Mouse (Mus musculus): ENCODE data around the gene Tmem254b. TPM values are rescaled to one million over a fixed set of nuclear protein-coding genes. Genes with fewer than 3 reads are reported as not detected.
"Not testable (repeated sequence)": the region's sequence is repeated elsewhere in the genome, so short reads cannot be mapped to it uniquely, and the experiment has no call there.

Tmem254b gene
- polyA plus RNA-seq, 1 experiment from 2014 or later: 18.6 TPM

GRCm38 (mm10) chr14:26165266-26165665, 41.6 kb downstream of the Tmem254b start:
- not testable (repeated sequence) for H3K27me3 ChIP-seq; H3K9me3 ChIP-seq (replicated peaks); H3K4me2 ChIP-seq; H3K27ac ChIP-seq; H3K9ac ChIP-seq; ATAC-seq (ENCODE audit: low read depth); H3K4me3 ChIP-seq (replicated peaks); H3K4me1 ChIP-seq (replicated peaks); DNase-seq; H3K36me3 ChIP-seq
- WGBS (ENCODE audit: insufficient replicate concordance): no CpG with 5 or more reads among the region's 12 CpGs

GRCm38 (mm10) chr14:26162423-26162822, 44.4 kb downstream of the Tmem254b start:
- no CpG with 5 or more reads among the region's 5 CpGs for WGBS (ENCODE audit: insufficient replicate concordance)
- not testable (repeated sequence) for H3K4me1 ChIP-seq (replicated peaks); H3K27ac ChIP-seq; H3K4me2 ChIP-seq; H3K9ac ChIP-seq; H3K4me3 ChIP-seq (replicated peaks); ATAC-seq (ENCODE audit: low read depth); H3K36me3 ChIP-seq; H3K27me3 ChIP-seq; H3K9me3 ChIP-seq (replicated peaks); DNase-seq

- ATAC-seq (ENCODE audit: low read depth); H3K9me3 ChIP-seq (replicated peaks); H3K27me3 ChIP-seq; H3K36me3 ChIP-seq; H3K4me3 ChIP-seq (replicated peaks); H3K27ac ChIP-seq; H3K9ac ChIP-seq; H3K4me1 ChIP-seq (replicated peaks); DNase-seq; H3K4me2 ChIP-seq: not testable (repeated sequence)
- WGBS (ENCODE audit: insufficient replicate concordance): no CpG with 5 or more reads among the region's 9 CpGs
These were observed 45.7 kb downstream of the Tmem254b start for GRCm38 (mm10) chr14:26161156-26161555.

GRCm38 (mm10) chr14:26156032-26156431, 50.8 kb downstream of the Tmem254b start:
- not testable (repeated sequence) for H3K9ac ChIP-seq; H3K9me3 ChIP-seq (replicated peaks); H3K36me3 ChIP-seq; H3K27me3 ChIP-seq; H3K4me1 ChIP-seq (replicated peaks); H3K27ac ChIP-seq; H3K4me2 ChIP-seq; H3K4me3 ChIP-seq (replicated peaks); ATAC-seq (ENCODE audit: low read depth); DNase-seq
- no CpG with 5 or more reads among the region's 7 CpGs for WGBS (ENCODE audit: insufficient replicate concordance)

Other genes starting within 250 kb of the Tmem254b start
- gene Duxbl1, start 228.5 kb downstream of the Tmem254b start, polyA plus RNA-seq (2015; fragmentation: Nextera tagmentation; extraction: Ambion mirVana): 0.09 TPM in 1 of 2 replicates, not detected in the other
- gene Gm9780, start 164.3 kb downstream of the Tmem254b start, polyA plus RNA-seq (2015; fragmentation: Nextera tagmentation; extraction: Ambion mirVana): 3.1 and 3.5 TPM in 2 replicates
- gene Tmem254c, start 139.7 kb downstream of the Tmem254b start, polyA plus RNA-seq (2015; fragmentation: Nextera tagmentation; extraction: Ambion mirVana): 10.9 and 17.6 TPM in 2 replicates
- gene Cphx2, start 125.5 kb downstream of the Tmem254b start, polyA plus RNA-seq (2015; fragmentation: Nextera tagmentation; extraction: Ambion mirVana): not detected in 2 replicates
- not detected in 2 replicates for gene Cphx3, start 124.7 kb downstream of the Tmem254b start, polyA plus RNA-seq (2015; fragmentation: Nextera tagmentation; extraction: Ambion mirVana)
- 0.06 and 0.12 TPM in 2 replicates for gene Duxbl2, start 88.7 kb downstream of the Tmem254b start, polyA plus RNA-seq (2015; fragmentation: Nextera tagmentation; extraction: Ambion mirVana)
- gene Plac9b, start 24.6 kb downstream of the Tmem254b start, polyA plus RNA-seq (2015; fragmentation: Nextera tagmentation; extraction: Ambion mirVana): 3.3 and 4.2 TPM in 2 replicates
- not detected in 2 replicates for gene Duxbl3, start 50.9 kb upstream of the Tmem254b start, polyA plus RNA-seq (2015; fragmentation: Nextera tagmentation; extraction: Ambion mirVana)